Mouse (Mus musculus): ENCODE results near the gene Zfp655. TPM values are rescaled to one million over a fixed set of nuclear protein-coding genes. Genes with fewer than 3 reads are reported as not detected.
"Not testable (repeated sequence)": the region's sequence is repeated elsewhere in the genome, so short reads cannot be mapped to it uniquely, and the experiment has no call there.

Gene Zfp655
- polyA plus RNA-seq, 1 experiment from 2014 or later = 34.6 TPM

GRCm38 (mm10) chr5:145207385-145207784 lies 24.1 kb upstream of the Zfp655 start:
- ATAC-seq (ENCODE audit: low FRiP score) = no peak
- Histone ChIP-seq H3K27ac (no peak overlapping the region), H3K36me3 (peaks cover 38% of the 10 kb centered on the region), H3K4me3 (no peak overlapping the region), H3K9me3 (no peaks in the 10 kb centered on the region), H3K9ac (no peak overlapping the region), H3K27me3 (no peaks in the 10 kb centered on the region), H3K4me2 (no peak overlapping the region), H3K4me1 (replicated peaks) (peaks cover 17% of the 10 kb centered on the region)
- WGBS = 97% methylated on average over 6 of the region's 6 CpGs

GRCm38 (mm10) chr5:145207954-145208353 lies 23.6 kb upstream of the Zfp655 start:
- H3K9ac ChIP-seq = no peak overlapping the region
- H3K27me3 ChIP-seq = no peaks in the 10 kb centered on the region
- H3K9me3 ChIP-seq = no peaks in the 10 kb centered on the region
- H3K27ac ChIP-seq = no peak overlapping the region
- H3K36me3 ChIP-seq = peaks cover 44% of the 10 kb centered on the region
- no peak overlapping the region for H3K4me3 ChIP-seq
- H3K4me1 ChIP-seq (replicated peaks) = peaks cover 17% of the 10 kb centered on the region
- ATAC-seq (ENCODE audit: low FRiP score) = no peak
- WGBS = 87% methylated on average over 6 of the region's 6 CpGs
- no peak overlapping the region for H3K4me2 ChIP-seq

DNA sequence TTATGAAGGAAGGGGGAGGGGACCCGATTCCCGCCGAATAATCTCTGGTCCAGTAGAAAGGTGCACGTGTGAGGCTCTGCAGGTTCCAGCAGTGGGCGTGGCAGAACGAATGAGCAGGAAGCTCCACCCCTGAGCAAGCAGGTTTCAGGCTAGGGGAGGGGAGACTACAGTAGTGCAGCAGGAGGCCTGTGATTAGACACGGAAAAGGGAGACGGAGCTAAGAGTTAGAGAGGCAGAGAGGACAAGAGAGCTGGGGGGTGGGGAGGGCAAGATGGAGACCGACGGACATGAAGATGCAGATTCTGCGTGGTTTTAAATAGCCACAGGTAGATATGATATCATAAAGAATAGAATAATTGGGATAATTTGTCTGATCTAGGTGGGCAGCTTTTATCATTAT lies 23.1 kb upstream of the Zfp655 start:
- 48% methylated on average over 11 of the region's 11 CpGs for WGBS
- Histone ChIP-seq H3K4me1 (replicated peaks) (peaks cover 17% of the 10 kb centered on the region), H3K36me3 (peaks cover 47% of the 10 kb centered on the region)
- not testable (repeated sequence) for H3K27me3 ChIP-seq; H3K4me2 ChIP-seq; ATAC-seq (ENCODE audit: low FRiP score); H3K27ac ChIP-seq; H3K9me3 ChIP-seq; H3K9ac ChIP-seq; H3K4me3 ChIP-seq

- H3K9ac ChIP-seq = no peak overlapping the region
- H3K27ac ChIP-seq = no peak overlapping the region
- WGBS = 97% methylated on average over 4 of the region's 4 CpGs
- ATAC-seq (ENCODE audit: low FRiP score) = no peak
- no peaks in the 10 kb centered on the region for H3K9me3 ChIP-seq
- no peaks in the 10 kb centered on the region for H3K27me3 ChIP-seq
- H3K4me3 ChIP-seq = no peak overlapping the region
- H3K4me1 ChIP-seq (replicated peaks) = 0 out of 2 replicates have a peak, but pooled peaks cover 4% of the 10 kb centered on the region
- H3K4me2 ChIP-seq = no peak overlapping the region
- peaks cover 67% of the 10 kb centered on the region for H3K36me3 ChIP-seq
Measured at GRCm38 (mm10) chr5:145211340-145211739, 20.2 kb upstream of the Zfp655 start.

DNA sequence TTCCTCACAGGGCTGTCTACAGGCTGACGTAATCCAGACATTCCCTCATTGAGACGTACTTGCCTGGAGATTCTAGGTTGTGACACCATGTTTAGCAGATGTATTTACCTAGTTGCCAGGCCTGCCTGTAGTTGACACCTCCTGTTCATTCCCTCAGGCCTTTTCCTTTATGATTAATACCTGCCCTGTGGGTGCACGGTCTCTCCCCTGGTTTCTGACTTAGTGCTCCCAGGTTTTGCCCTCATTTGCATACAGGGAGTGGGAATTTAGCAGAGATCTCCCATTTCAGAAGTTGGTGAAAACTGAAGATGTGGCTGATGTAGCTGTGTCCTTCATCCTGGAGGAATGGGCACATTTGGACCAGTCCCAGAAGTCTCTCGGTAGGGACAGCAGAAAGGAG lies 19.3 kb upstream of the Zfp655 start:
- peaks cover 63% of the 10 kb centered on the region for H3K36me3 ChIP-seq
- H3K9ac ChIP-seq = no peak overlapping the region
- H3K27ac ChIP-seq = no peak overlapping the region
- H3K4me2 ChIP-seq = no peak overlapping the region
- WGBS = 92% methylated on average over 4 of the region's 4 CpGs
- no peaks in the 10 kb centered on the region for H3K27me3 ChIP-seq
- ATAC-seq (ENCODE audit: low FRiP score) = no peak
- no peak overlapping the region for H3K4me3 ChIP-seq
- no peaks in the 10 kb centered on the region for H3K4me1 ChIP-seq (replicated peaks)
- no peaks in the 10 kb centered on the region for H3K9me3 ChIP-seq

DNA sequence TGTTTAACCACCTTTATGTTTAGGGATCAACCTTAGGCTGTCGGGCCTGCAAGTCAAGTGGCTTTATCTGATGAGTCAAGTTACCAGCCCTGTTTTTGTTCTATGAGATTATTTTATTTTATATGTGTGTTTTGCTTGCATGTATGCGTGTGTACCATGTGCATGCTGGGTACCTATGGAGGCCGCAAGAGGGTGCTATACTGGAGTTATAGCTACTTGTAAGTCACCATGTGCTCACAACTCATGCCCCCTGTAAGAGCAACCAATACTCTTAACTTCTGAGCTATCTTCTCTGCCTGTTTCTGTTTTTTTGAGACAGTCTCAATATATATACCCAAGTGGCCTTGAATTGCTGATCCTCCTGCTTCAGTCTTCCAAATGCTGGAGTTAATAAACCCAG lies 18.0 kb upstream of the Zfp655 start:
- peaks cover 62% of the 10 kb centered on the region for H3K36me3 ChIP-seq
- ATAC-seq (ENCODE audit: low FRiP score) = no peak
- H3K4me1 ChIP-seq (replicated peaks) = no peaks in the 10 kb centered on the region
- H3K9ac ChIP-seq = no peak overlapping the region
- no peaks in the 10 kb centered on the region for H3K9me3 ChIP-seq
- H3K27ac ChIP-seq = no peak overlapping the region
- no peak overlapping the region for H3K4me2 ChIP-seq
- WGBS = 97% methylated on average over 3 of the region's 3 CpGs
- H3K27me3 ChIP-seq = no peaks in the 10 kb centered on the region
- H3K4me3 ChIP-seq = no peak overlapping the region

DNA sequence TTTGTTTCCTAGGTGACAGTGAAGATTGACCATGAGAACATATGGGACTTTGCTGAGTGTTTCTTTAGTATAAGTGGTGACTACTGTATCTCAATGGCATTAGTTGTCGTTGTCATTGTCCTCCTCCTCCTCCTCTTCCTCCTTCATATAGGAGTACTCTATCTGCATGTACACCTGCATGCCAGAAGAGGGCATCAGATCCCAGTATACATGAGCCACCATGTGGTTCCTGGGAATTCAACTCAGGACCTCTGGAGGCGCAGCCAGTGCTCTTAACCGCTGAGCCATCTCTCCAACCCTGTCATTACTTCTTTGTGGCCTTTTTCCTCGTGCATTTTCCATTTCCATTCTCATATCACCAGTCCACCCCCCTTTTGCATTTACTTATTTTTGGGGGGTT lies 16.8 kb upstream of the Zfp655 start:
- WGBS = 65% methylated on average over 4 of the region's 4 CpGs
- no peak overlapping the region for H3K4me3 ChIP-seq

DNA sequence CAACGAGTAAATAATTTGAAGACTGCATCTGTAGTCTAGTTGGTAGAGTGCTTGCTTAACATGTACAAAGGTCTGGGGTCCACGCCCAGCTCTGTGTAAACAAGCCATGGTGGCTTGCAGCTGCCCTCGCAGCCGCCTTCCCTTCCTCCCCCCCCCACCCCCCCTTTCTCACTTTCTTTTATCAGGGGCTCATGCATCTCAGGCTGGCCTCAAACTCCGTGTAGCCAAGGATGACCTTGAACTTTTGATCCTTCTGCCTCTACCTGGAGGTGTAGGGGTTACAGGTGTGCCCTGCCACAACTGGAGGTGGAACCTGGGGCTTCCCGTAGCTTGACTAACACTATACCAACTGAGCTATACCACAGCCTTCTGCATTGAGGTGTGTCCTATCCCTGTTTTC lies 13.8 kb upstream of the Zfp655 start:
- peaks cover 69% of the 10 kb centered on the region for H3K36me3 ChIP-seq
- H3K4me3 ChIP-seq = no peak overlapping the region
- WGBS = 89% methylated on average over 6 of the region's 6 CpGs
- no peaks in the 10 kb centered on the region for H3K27me3 ChIP-seq
- H3K9me3 ChIP-seq = no peaks in the 10 kb centered on the region
- H3K27ac ChIP-seq = no peak overlapping the region
- H3K4me2 ChIP-seq = no peak overlapping the region
- H3K4me1 ChIP-seq (replicated peaks) = no peaks in the 10 kb centered on the region
- H3K9ac ChIP-seq = no peak overlapping the region
- ATAC-seq (ENCODE audit: low FRiP score) = no peak

More for the DNA sequence above, 16.8 kb upstream of the Zfp655 start:
- Histone ChIP-seq H3K9ac (no peak overlapping the region), H3K36me3 (peaks cover 68% of the 10 kb centered on the region), H3K27ac (no peak overlapping the region), H3K4me1 (replicated peaks) (no peaks in the 10 kb centered on the region), H3K9me3 (no peaks in the 10 kb centered on the region), H3K4me2 (no peak overlapping the region), H3K27me3 (no peaks in the 10 kb centered on the region)
- ATAC-seq (ENCODE audit: low FRiP score) = no peak

GRCm38 (mm10) chr5:145218206-145218605 lies 13.3 kb upstream of the Zfp655 start:
- Histone ChIP-seq H3K9ac (no peak overlapping the region), H3K27me3 (no peaks in the 10 kb centered on the region), H3K9me3 (no peaks in the 10 kb centered on the region), H3K27ac (no peak overlapping the region), H3K4me1 (replicated peaks) (no peaks in the 10 kb centered on the region), H3K4me2 (no peak overlapping the region), H3K4me3 (no peak overlapping the region), H3K36me3 (peaks cover 70% of the 10 kb centered on the region)
- ATAC-seq (ENCODE audit: low FRiP score) = no peak
- WGBS = 97% methylated on average over 21 of the region's 21 CpGs

DNA sequence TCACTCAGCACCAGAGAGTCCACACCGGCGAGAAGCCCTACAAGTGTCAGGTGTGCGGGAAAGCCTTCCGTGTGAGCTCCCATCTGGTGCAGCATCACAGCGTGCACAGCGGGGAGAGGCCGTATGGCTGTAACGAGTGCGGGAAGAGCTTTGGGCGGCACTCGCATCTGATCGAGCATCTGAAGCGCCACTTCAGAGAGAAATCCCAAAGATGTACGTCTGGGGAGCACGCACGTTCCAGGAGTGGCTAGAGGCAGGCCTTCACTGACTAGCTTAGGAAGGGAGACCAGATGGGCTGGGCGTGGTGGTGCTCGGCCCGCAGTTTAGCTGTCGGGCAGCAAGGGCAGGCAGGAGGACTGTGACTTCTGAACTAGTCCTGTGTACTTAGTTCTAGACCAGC lies 12.8 kb upstream of the Zfp655 start:
- no peak for ATAC-seq (ENCODE audit: low FRiP score)
- H3K4me3 ChIP-seq = no peak overlapping the region
- H3K9ac ChIP-seq = no peak overlapping the region
- H3K4me1 ChIP-seq (replicated peaks) = no peaks in the 10 kb centered on the region
- H3K36me3 ChIP-seq = peaks cover 66% of the 10 kb centered on the region
- no peak overlapping the region for H3K27ac ChIP-seq
- H3K4me2 ChIP-seq = no peak overlapping the region
- H3K9me3 ChIP-seq = no peaks in the 10 kb centered on the region
- no peaks in the 10 kb centered on the region for H3K27me3 ChIP-seq
- WGBS = 96% methylated on average over 20 of the region's 20 CpGs

DNA sequence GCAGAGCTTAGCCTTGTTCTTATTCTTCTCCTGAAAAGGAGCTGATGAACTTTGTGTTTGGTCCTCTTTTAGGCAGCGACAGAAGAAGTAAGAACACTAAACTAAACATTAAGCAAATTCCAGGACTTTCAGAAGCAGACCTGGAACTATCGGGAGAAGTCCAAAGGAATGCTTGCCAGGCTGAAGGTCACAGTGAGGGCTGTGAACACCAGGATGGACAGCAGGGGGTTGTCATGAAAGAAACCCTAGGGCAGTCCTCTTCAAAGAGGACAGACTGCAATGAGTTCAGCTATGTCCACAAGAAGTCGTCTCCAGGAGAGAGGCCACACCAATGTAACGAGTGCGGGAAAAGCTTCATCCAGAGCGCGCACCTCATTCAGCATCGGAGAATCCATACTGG lies 11.5 kb upstream of the Zfp655 start:
- WGBS = 91% methylated on average over 8 of the region's 8 CpGs
- no peak overlapping the region for H3K9ac ChIP-seq
- H3K27me3 ChIP-seq = no peaks in the 10 kb centered on the region
- no peak overlapping the region for H3K27ac ChIP-seq
- H3K36me3 ChIP-seq = peaks cover 55% of the 10 kb centered on the region
- no peaks in the 10 kb centered on the region for H3K4me1 ChIP-seq (replicated peaks)
- ATAC-seq (ENCODE audit: low FRiP score) = no peak
- no peak overlapping the region for H3K4me2 ChIP-seq
- H3K4me3 ChIP-seq = no peak overlapping the region
- no peaks in the 10 kb centered on the region for H3K9me3 ChIP-seq

DNA sequence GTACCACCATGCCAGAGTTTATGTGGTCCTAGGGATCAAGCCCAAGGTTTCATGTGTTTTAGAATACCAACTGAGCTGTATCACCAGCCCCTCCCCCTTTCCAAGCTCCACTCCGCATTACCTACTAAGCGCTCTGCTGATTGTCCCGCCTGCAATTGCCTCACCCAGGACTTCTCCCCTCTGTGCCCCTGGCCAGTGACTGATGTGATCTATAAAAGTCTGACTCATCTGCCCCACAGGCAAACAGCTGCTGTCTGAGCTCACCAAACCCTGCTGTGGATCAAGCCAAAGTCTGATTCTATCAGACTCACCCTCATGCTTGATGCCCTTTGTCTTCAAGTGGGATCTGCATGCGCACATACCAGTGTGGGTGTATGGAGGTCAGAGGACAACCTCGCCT lies 8.7 kb upstream of the Zfp655 start:
- ATAC-seq (ENCODE audit: low FRiP score) = no peak
- no peaks in the 10 kb centered on the region for H3K27me3 ChIP-seq
- H3K36me3 ChIP-seq = peaks cover 48% of the 10 kb centered on the region
- no peaks in the 10 kb centered on the region for H3K4me1 ChIP-seq (replicated peaks)
- WGBS = 81% methylated on average over 5 of the region's 5 CpGs
- no peak overlapping the region for H3K4me2 ChIP-seq
- no peak overlapping the region for H3K9ac ChIP-seq
- H3K4me3 ChIP-seq = no peak overlapping the region
- no peaks in the 10 kb centered on the region for H3K9me3 ChIP-seq
- H3K27ac ChIP-seq = no peak overlapping the region

DNA sequence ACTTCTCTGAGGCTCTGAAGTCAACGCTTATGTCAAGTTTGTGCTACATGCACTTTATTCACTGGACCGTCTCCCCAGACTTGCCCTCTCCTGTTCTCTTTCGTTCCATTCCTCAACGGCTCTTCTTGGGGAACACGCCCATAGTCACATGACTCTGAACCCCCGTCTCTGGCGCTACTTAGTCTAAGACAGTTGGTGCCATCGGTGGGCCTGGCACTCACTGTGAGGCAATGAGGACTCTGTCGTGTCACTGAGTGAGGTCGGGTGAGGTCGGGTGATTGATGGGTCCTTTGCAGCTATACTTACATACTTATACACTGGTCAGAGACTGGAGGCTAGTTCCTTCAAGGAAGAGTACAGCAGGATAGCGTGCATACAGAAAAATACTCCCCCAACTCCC lies 8.1 kb upstream of the Zfp655 start:
- Histone ChIP-seq H3K4me1 (replicated peaks) (no peaks in the 10 kb centered on the region), H3K27ac (no peak overlapping the region), H3K9me3 (no peaks in the 10 kb centered on the region), H3K36me3 (peaks cover 43% of the 10 kb centered on the region), H3K4me2 (no peak overlapping the region), H3K27me3 (no peaks in the 10 kb centered on the region), H3K4me3 (no peak overlapping the region), H3K9ac (no peak overlapping the region)
- ATAC-seq (ENCODE audit: low FRiP score) = no peak
- WGBS = 83% methylated on average over 12 of the region's 12 CpGs

DNA sequence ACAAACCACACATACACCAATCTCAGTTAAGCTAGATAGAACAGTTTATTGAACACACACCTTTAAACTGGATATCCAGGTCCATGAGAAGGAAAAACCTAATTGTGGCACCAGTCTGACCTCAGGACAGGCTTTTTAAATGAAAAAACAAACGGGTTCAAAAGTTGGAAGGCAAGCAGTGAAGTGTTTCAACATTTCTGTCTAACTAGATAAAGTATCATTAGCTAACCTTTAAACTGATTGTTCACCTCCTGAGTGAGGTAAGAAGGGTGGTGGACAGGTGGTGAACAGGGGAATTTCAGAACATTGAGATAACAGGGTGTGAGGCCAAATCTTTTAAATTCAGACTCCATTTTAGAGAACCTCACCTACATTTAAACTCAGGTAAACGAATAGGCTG lies 5.1 kb upstream of the Zfp655 start:
- H3K36me3 ChIP-seq = peaks cover 15% of the 10 kb centered on the region
- no peaks in the 10 kb centered on the region for H3K27me3 ChIP-seq
- H3K9ac ChIP-seq = no peak overlapping the region
- peaks cover 9% of the 10 kb centered on the region for H3K4me1 ChIP-seq (replicated peaks)
- no peak overlapping the region for H3K4me3 ChIP-seq
- 69% methylated on average over 2 of the region's 2 CpGs for WGBS
- no peak for ATAC-seq (ENCODE audit: low FRiP score)
- no peak overlapping the region for H3K4me2 ChIP-seq
- H3K9me3 ChIP-seq = no peaks in the 10 kb centered on the region
- no peak overlapping the region for H3K27ac ChIP-seq
